Mouse (Mus musculus) CH12.LX (cell line): ENCODE data around the gene Cd59b. TPM values are rescaled to one million over a fixed set of nuclear protein-coding genes. Genes with fewer than 3 reads are reported as not detected.

ENCODE experiments used
- DNase-seq: peaks from one replicate; pipeline ENCODE4 v3.0.0-alpha.2; 2013; ENCODE audit errors: extremely low read depth
- H3K27ac ChIP-seq: 2 replicates; pipeline ENCODE4 v1.5.1; 2012; ENCODE audit warnings: low read depth, mild to moderate bottlenecking, control low read depth, moderate library complexity; ENCODE audit not compliant: insufficient read depth
- H3K27me3 ChIP-seq: replicated peaks from 2 replicates; pipeline ENCODE3; 2012; ENCODE audit warnings: inconsistent platforms
- H3K36me3 ChIP-seq, 2 experiments: replicated peaks in 1 of 2; 2 replicates each; pipeline versions ENCODE3 to v1.6.1; 2012; ENCODE audit warnings: inconsistent platforms in 1 of 2, low read length in 1 of 2, mild to moderate bottlenecking in 1 of 2, mixed read lengths in 1 of 2, moderate library complexity in 1 of 2; ENCODE audit not compliant: control insufficient read depth in 1 of 2, insufficient read depth in 1 of 2
- H3K4me1 ChIP-seq, 2 experiments: 2 replicates each; pipeline ENCODE4 v1.6.1; 2012; ENCODE audit warnings: inconsistent platforms in 1 of 2, moderate library complexity in 1 of 2; ENCODE audit not compliant: insufficient read depth in 2 of 2, control insufficient read depth in 1 of 2
- H3K4me2 ChIP-seq: 2 replicates; pipeline ENCODE4 v1.6.1; 2012; ENCODE audit warnings: low read depth, mild to moderate bottlenecking, control low read depth; ENCODE audit not compliant: poor library complexity, insufficient read depth, severe bottlenecking
- H3K4me3 ChIP-seq, 3 experiments: fragments of 150-350 bp in 1 of 3; sonication (generic) in 1 of 3; replicated peaks in 1 of 3; 2 replicates each; pipeline versions ENCODE3 to v1.5.1; 2011 to 2012; ENCODE audit warnings: low read depth in 2 of 3, low read length in 2 of 3, mild to moderate bottlenecking in 2 of 3, moderate library complexity in 2 of 3, control low read depth in 1 of 3, improper control_type of control experiment in 1 of 3, inconsistent platforms in 1 of 3, mixed read lengths in 1 of 3; ENCODE audit not compliant: poor library complexity in 1 of 3
- H3K79me2 ChIP-seq: replicated peaks from 2 replicates; pipeline ENCODE4 v1.6.1; 2012; ENCODE audit warnings: mild to moderate bottlenecking, moderate library complexity; ENCODE audit not compliant: control insufficient read depth, poor library complexity, insufficient read depth, severe bottlenecking; ENCODE audit errors: extremely low read depth
- H3K9ac ChIP-seq: 2 replicates; pipeline ENCODE4 v1.6.1; 2012; ENCODE audit warnings: low read depth, mild to moderate bottlenecking, control low read depth, moderate library complexity; ENCODE audit not compliant: insufficient read depth
- H3K9me3 ChIP-seq: replicated peaks from 2 replicates; pipeline ENCODE3; 2012; ENCODE audit warnings: low read length, inconsistent platforms, mixed read lengths
- BHLHE40 ChIP-seq: IDR thresholded peaks from 2 replicates; pipeline ENCODE4 v1.6.1; 2011; ENCODE audit warnings: mild to moderate bottlenecking, low read depth, low read length, improper control_type of control experiment
- CHD2 ChIP-seq: IDR thresholded peaks from 2 replicates; pipeline ENCODE4 v1.6.1; 2011; ENCODE audit warnings: low read length, improper control_type of control experiment
- CTCF ChIP-seq, 2 experiments: IDR thresholded peaks in 1 of 2; conservative IDR thresholded peaks in 1 of 2; 2 replicates each; pipeline ENCODE4 v1.5.1; 2011 to 2012; ENCODE audit warnings: low read depth in 2 of 2, low read length in 2 of 2, improper control_type of control experiment in 1 of 2, inconsistent platforms in 1 of 2, mild to moderate bottlenecking in 1 of 2, moderate library complexity in 1 of 2
- E2F4 ChIP-seq: IDR thresholded peaks from 2 replicates; pipeline ENCODE4 v1.6.1; 2011; ENCODE audit warnings: low read depth, low read length, improper control_type of control experiment; ENCODE audit not compliant: insufficient replicate concordance
- EP300 ChIP-seq: IDR thresholded peaks from 2 replicates; pipeline ENCODE4 v1.6.1; 2011; ENCODE audit warnings: low read length, improper control_type of control experiment
- ETS1 ChIP-seq: conservative IDR thresholded peaks from 2 replicates; pipeline ENCODE4 v1.6.1; 2012; ENCODE audit warnings: low read depth, mild to moderate bottlenecking, inconsistent platforms, low read length, improper control_type of control experiment, moderate library complexity
- GABPA ChIP-seq: IDR thresholded peaks from 2 replicates; pipeline ENCODE4 v1.6.1; 2012; ENCODE audit warnings: low read depth, low read length, improper control_type of control experiment, inconsistent platforms; ENCODE audit not compliant: insufficient replicate concordance
- JUN ChIP-seq: IDR thresholded peaks from 2 replicates; pipeline ENCODE4 v1.6.1; 2011; ENCODE audit warnings: low read depth, mild to moderate bottlenecking, low read length, improper control_type of control experiment, moderate library complexity; ENCODE audit not compliant: insufficient read depth
- KAT2A ChIP-seq: IDR thresholded peaks from 2 replicates; pipeline ENCODE4 v1.6.1; 2012; ENCODE audit warnings: low read length, improper control_type of control experiment, inconsistent platforms; ENCODE audit not compliant: insufficient replicate concordance
- MAFK ChIP-seq: IDR thresholded peaks from 2 replicates; pipeline ENCODE4 v1.6.1; 2011; ENCODE audit warnings: low read length, improper control_type of control experiment; ENCODE audit not compliant: insufficient replicate concordance
- MAZ ChIP-seq: IDR thresholded peaks from 2 replicates; pipeline ENCODE4 v1.6.1; 2012; ENCODE audit warnings: low read depth, mild to moderate bottlenecking, inconsistent platforms, low read length, improper control_type of control experiment, moderate library complexity
- MXI1 ChIP-seq: IDR thresholded peaks from 2 replicates; pipeline ENCODE4 v1.6.1; 2011; ENCODE audit warnings: mild to moderate bottlenecking, low read depth, low read length, improper control_type of control experiment
- MYC ChIP-seq: IDR thresholded peaks from 2 replicates; pipeline ENCODE4 v1.6.1; 2011; ENCODE audit warnings: low read depth, mild to moderate bottlenecking, improper control_type of control experiment, low read length
- NELFE ChIP-seq: IDR thresholded peaks from 2 replicates; pipeline ENCODE4 v1.6.1; 2011; ENCODE audit warnings: low read depth, low read length, improper control_type of control experiment
- POLR2A ChIP-seq: IDR thresholded peaks from 2 replicates; pipeline ENCODE4 v1.6.1; 2011; ENCODE audit warnings: low read depth, mild to moderate bottlenecking, improper control_type of control experiment, low read length
- POLR2AphosphoS2 ChIP-seq: IDR thresholded peaks from 2 replicates; pipeline ENCODE4 v1.6.1; 2011; ENCODE audit warnings: low read depth, low read length, improper control_type of control experiment
- RAD21 ChIP-seq: IDR thresholded peaks from 2 replicates; pipeline ENCODE4 v1.6.1; 2011; ENCODE audit warnings: low read depth, mild to moderate bottlenecking, low read length, improper control_type of control experiment, moderate library complexity
- RCOR1 ChIP-seq: conservative IDR thresholded peaks from 2 replicates; pipeline ENCODE4 v1.6.1; 2012; ENCODE audit warnings: low read depth, mild to moderate bottlenecking, inconsistent platforms, low read length, improper control_type of control experiment
- UBTF ChIP-seq: IDR thresholded peaks from 2 replicates; pipeline ENCODE4 v1.6.1; 2012; ENCODE audit warnings: low read depth, mild to moderate bottlenecking, inconsistent platforms, low read length, improper control_type of control experiment, moderate library complexity
- USF1 ChIP-seq: IDR thresholded peaks from 2 replicates; pipeline ENCODE4 v1.6.1; 2014; ENCODE audit warnings: low read depth, mild to moderate bottlenecking, inconsistent platforms, low read length, improper control_type of control experiment
- USF2 ChIP-seq: conservative IDR thresholded peaks from 2 replicates; pipeline ENCODE4 v1.6.1; 2011; ENCODE audit warnings: low read depth, low read length, improper control_type of control experiment
- ZKSCAN1 ChIP-seq: IDR thresholded peaks from 2 replicates; pipeline ENCODE4 v1.6.1; 2012; ENCODE audit warnings: low read depth, inconsistent platforms, low read length, improper control_type of control experiment, borderline replicate concordance
- ZMIZ1 ChIP-seq: IDR thresholded peaks from 2 replicates; pipeline ENCODE4 v1.6.1; 2012; ENCODE audit warnings: low read depth, mild to moderate bottlenecking, inconsistent platforms, low read length, improper control_type of control experiment
- ZNF384 ChIP-seq: IDR thresholded peaks from 2 replicates; pipeline ENCODE4 v1.6.1; 2012; ENCODE audit warnings: low read depth, low read length, improper control_type of control experiment, inconsistent platforms
- dilution Hi-C: fragments of 300-500 bp; cut with MboI; formaldehyde crosslinking; loops from 2 replicates; pipeline ENCODE4 v1.14.3; 2020; ENCODE audit warnings: low sequenced_read_pairs; ENCODE audit not compliant: extremely low pct_unique_long_range_greater_than_20kb, extremely low pct_ligation_motif_present
- in situ Hi-C: fragments of 300-500 bp; cut with MboI; formaldehyde crosslinking; loops from 3 replicates; pipeline ENCODE4 v1.14.3; 2019; ENCODE audit warnings: low sequenced_read_pairs, low pct_ligation_motif_present, low pct_unique_long_range_greater_than_20kb, mixed read lengths
- polyA plus RNA-seq: library from polyadenylated mRNA; unstranded; fragments of >175 nt; gene quantifications from 2 replicates; pipeline ENCODE4 v1.2.1, GENCODE M21; 2012; ENCODE audit warnings: low read depth; ENCODE audit not compliant: insufficient read length
- total RNA-seq, 2 experiments: library from RNA; depleted of rRNA; stranded (reverse); fragments of 300-350 nt in 1 of 2; fragments of >200 nt in 1 of 2; gene quantifications; 2 replicates each; pipeline ENCODE4 v1.2.3; 2012 to 2014

Gene Cd59b
- total and polyA plus RNA-seq, 3 experiments, result 0.25 to 2.1 (median 0.80) TPM

DNA sequence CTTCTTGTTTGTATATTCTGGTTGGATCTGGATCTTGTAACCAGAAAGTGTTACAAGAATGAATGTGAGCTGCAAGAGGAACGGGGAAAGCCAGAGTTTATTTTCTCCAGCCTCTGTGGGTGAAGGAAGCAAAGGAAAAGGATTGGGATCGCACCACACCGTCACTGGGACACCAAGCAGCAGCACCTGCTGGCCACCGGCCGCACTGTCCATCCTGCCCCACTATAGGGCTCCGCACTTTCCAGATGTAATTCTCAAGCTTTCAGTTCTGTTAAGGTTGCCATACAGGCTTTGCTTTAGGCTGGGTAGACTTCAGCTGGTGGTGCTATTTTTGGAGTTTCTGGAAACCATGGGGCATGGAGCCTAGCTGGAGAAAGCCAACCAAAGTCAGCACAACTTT is 50.7 kb downstream of the Cd59b start:
- no peak overlapping the region for H3K4me3 ChIP-seq
- no peaks in the 10 kb centered on the region for H3K79me2 ChIP-seq
- no peak overlapping the region for H3K9ac ChIP-seq
- no peaks in the 10 kb centered on the region for H3K36me3 ChIP-seq
- no peak for DNase-seq
- in situ Hi-C loops, result loop anchor here (10.0 kb wide), 1 partner anchor 274 kb away; no protein-coding TSS in a partner anchor
- TF ChIP-seq GABPA (no peak), MYC (no peak), USF2 (no peak), UBTF (no peak), MXI1 (no peak), MAFK (no peak), CTCF (conservative IDR thresholded peaks at IDR 0.05 in 1 of 2, IDR thresholded peaks at IDR 0.05 in 1 of 2; ENCODE audit: low read depth in 2 of 2, low read length in 2 of 2) (no peak), POLR2A (no peak), USF1 (no peak), NELFE (no peak), RAD21 (no peak), JUN (no peak), RCOR1 (no peak), BHLHE40 (no peak), ZMIZ1 (no peak), ZKSCAN1 (no peak), CHD2 (no peak), E2F4 (no peak), KAT2A (no peak)
- no peak overlapping the region for H3K4me2 ChIP-seq
- peaks cover 28% of the 10 kb centered on the region for H3K27me3 ChIP-seq
- dilution Hi-C loops, result no loop called here
- H3K9me3 ChIP-seq, result no peaks in the 10 kb centered on the region
- peaks cover 0 to 16% of the 10 kb centered on the region in 2 experiments; a peak in 2 of 4 replicates for H3K4me1 ChIP-seq
- no peak overlapping the region for H3K27ac ChIP-seq

DNA sequence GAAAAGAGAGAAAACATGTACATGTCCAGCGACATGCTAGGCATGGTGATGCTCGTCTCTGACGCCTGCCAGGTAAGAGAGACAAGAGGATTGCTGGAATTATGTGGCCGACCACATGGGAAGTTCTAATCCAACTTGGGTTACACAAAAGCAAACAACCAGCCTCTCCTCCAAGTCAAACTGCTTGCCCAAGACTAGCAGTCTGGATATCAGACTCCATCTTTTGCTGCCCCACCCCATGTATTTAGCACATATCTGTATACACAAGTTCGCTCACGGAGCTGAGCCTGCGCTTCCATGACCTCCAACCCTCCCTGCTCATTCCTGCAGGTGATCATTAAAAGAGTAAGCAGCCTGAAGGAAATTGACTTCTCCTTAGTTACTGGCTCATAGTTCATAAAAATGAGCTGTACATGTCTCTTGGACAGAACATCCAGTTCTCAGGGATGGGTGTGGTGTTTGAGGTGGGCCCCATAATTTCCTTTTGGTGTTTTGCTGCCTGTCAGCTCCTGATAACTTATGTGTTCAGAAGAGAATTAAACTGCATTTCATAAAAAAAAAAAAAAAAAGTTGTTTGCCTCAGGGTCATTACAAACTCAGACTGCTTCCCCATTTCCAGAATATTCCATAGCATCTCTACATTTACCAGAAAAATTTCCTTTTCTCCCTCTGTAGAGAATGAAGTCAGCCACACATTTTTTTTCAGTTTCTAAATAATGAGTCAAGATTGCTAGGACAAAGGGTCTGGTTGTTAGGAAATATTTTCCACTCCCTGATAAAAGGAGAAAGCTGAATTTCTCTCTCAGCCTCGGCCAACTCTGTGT is 52.2 kb downstream of the Cd59b start:
- H3K9me3 ChIP-seq, result peaks cover 4% of the 10 kb centered on the region
- H3K4me3 ChIP-seq, result peak overlapping the region in 2 of 3 experiments; percentile 13 to 57
- H3K27me3 ChIP-seq, result peaks cover 42% of the 10 kb centered on the region
- dilution Hi-C loops, result no loop called here
- no peak overlapping the region for H3K9ac ChIP-seq
- H3K36me3 ChIP-seq, result no peaks in the 10 kb centered on the region
- peaks cover 0 to 16% of the 10 kb centered on the region in 2 experiments; a peak in 2 of 4 replicates for H3K4me1 ChIP-seq
- TF ChIP-seq EP300, result peak; percentile 46; the same call in 1 of the 2 replicates
- no peak for TF ChIP-seq NELFE
- peak; percentile 46 for TF ChIP-seq ZNF384
- TF ChIP-seq POLR2AphosphoS2, result no peak
- TF ChIP-seq ETS1, result no peak
- TF ChIP-seq MAZ, result no peak
- no peak for DNase-seq
- H3K79me2 ChIP-seq, result no peaks in the 10 kb centered on the region
- peak overlapping the region; percentile 70; the same call in 1 of the 2 replicates for H3K4me2 ChIP-seq
- in situ Hi-C loops, result loop anchor here (10.0 kb wide), 1 partner anchor 273 kb away; no protein-coding TSS in a partner anchor
- H3K27ac ChIP-seq, result no peak overlapping the region
